Mouse (Mus musculus): ENCODE measurements at regions not wholly inside any gene's neighbourhood (a gene's known extent, or its start where the extent isn't known, plus 50 kb on each side); places are given as distances from the start of the nearest gene placed in this dataset.

DNA sequence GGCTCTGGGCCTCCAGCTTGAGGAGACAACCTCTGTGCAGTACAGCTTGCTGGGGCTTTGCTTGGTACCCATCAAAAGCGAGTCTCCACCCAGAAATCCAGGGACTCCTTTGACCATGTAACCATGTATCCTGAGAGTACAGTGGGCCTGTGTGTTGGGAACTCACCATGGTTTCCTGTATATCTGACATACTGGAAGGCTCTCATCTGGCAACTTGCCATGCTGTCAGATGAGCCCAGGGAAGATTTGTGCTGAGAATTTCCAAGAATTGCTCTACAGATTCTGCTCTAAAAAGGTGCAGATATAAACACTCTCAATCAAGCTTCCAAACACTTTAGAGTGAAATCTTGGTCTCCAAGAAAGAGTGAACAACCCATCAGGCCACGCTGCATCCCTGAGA, 56.7 kb upstream of the Adgra1 start:
- 88% methylated on average over 2 of the region's 2 CpGs for WGBS
- TF ChIP-seq CTCF (IDR thresholded peaks at IDR 0.05; ENCODE audit: borderline replicate concordance, insufficient read depth, low read depth, low read length), result no peak
- no peak for TF ChIP-seq POLR2A (IDR thresholded peaks at IDR 0.05; ENCODE audit: borderline replicate concordance, insufficient read depth, low read length)
- no peaks in the 10 kb centered on the region for H3K4me1 ChIP-seq (ENCODE audit: control insufficient read depth, insufficient read depth, low read length)
- H3K27ac ChIP-seq (ENCODE audit: insufficient read depth, low read length), result no peak overlapping the region
- DNase-seq, result no peak
- H3K27me3 ChIP-seq (ENCODE audit: control insufficient read depth, insufficient read depth, low read length), result no peaks in the 10 kb centered on the region
- H3K4me3 ChIP-seq (replicated peaks; ENCODE audit: insufficient read depth, low read depth, low read length), result no peak overlapping the region

DNA sequence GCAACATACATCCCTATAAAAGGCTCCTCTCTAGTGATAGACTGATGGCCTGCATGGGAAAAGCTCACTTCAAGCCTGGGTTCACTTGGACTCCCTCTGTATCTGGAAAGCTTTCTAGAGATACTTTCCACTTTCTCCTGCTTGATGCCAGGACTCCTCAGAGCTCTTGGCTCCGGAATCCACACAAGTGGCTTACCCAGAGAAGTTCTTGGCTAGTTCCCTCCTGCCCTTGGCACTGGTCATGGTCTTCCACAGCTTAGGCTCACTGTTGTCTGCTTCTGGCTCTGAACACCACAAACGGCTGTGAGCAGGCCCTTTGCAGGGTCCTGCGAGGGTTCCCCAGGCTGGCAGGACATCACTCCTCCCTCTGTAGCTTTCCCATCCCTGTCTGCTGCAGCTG, 54.1 kb upstream of the Adgra1 start:
- H3K27me3 ChIP-seq (ENCODE audit: control insufficient read depth, insufficient read depth, low read length), result no peaks in the 10 kb centered on the region
- H3K4me3 ChIP-seq (replicated peaks; ENCODE audit: insufficient read depth, low read depth, low read length), result no peak overlapping the region
- TF ChIP-seq CTCF (IDR thresholded peaks at IDR 0.05; ENCODE audit: borderline replicate concordance, insufficient read depth, low read depth, low read length), result no peak
- TF ChIP-seq POLR2A (IDR thresholded peaks at IDR 0.05; ENCODE audit: borderline replicate concordance, insufficient read depth, low read length), result no peak
- DNase-seq, result peak; percentile 11 to 44
- no peaks in the 10 kb centered on the region for H3K4me1 ChIP-seq (ENCODE audit: control insufficient read depth, insufficient read depth, low read length)
- 15% methylated on average over 3 of the region's 3 CpGs for WGBS
- H3K27ac ChIP-seq (ENCODE audit: insufficient read depth, low read length), result no peak overlapping the region

DNA sequence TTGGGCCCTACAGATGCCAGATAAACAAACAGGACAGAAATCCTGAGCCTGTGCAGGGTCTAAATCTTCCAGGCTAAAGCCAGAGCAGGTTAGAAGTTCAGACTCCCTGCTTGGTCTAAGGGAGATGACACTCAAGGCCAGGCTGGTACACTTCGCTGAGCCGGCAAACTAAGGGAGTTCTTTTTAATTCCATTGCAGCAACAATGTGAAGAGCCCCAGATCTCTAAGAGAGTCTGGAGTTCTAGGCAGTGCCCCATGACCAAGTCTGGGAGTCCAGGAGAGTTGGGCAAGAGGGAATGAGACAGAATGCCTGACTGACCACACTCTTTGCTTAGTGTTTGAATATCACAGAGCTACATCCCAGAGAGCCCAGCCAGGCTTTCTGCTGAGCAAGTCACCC, 52.5 kb upstream of the Adgra1 start:
- Histone ChIP-seq H3K4me1 (ENCODE audit: control insufficient read depth, insufficient read depth, low read length) (no peaks in the 10 kb centered on the region), H3K27ac (ENCODE audit: insufficient read depth, low read length) (no peak overlapping the region), H3K4me3 (replicated peaks; ENCODE audit: insufficient read depth, low read depth, low read length) (no peak overlapping the region), H3K27me3 (ENCODE audit: control insufficient read depth, insufficient read depth, low read length) (no peaks in the 10 kb centered on the region)
- no peak for DNase-seq
- WGBS, result 100% methylated on average over 2 of the region's 2 CpGs
- TF ChIP-seq POLR2A (IDR thresholded peaks at IDR 0.05; ENCODE audit: borderline replicate concordance, insufficient read depth, low read length) (no peak), CTCF (IDR thresholded peaks at IDR 0.05; ENCODE audit: borderline replicate concordance, insufficient read depth, low read depth, low read length) (no peak)

All from cerebellum, adult 2 months (tissue).